Mouse (Mus musculus) neural tube, embryonic 13.5 days (tissue): ENCODE results near the gene Tmcc3. TPM values are rescaled to one million over a fixed set of nuclear protein-coding genes. Genes with fewer than 3 reads are reported as not detected.

Experiments
- ATAC-seq: fragments of 200-750 bp; cut with Nextera tagmentation; 2 replicates; pipeline ENCODE4 v1.8.0; 2017; ENCODE audit warnings: low read depth, mild to moderate bottlenecking, moderate TSS enrichment, moderate library complexity
- H3K27ac ChIP-seq: fragments of 300-500 bp; sonication (generic); replicated peaks from 2 replicates; pipeline ENCODE4 v1.5.1; 2015; ENCODE audit warnings: moderate library complexity, mild to moderate bottlenecking, inconsistent platforms
- H3K27me3 ChIP-seq: fragments of 300-500 bp; sonication (generic); 2 replicates; pipeline ENCODE4 v1.6.1; 2015; ENCODE audit warnings: mild to moderate bottlenecking, inconsistent platforms
- H3K36me3 ChIP-seq: fragments of 300-500 bp; sonication (generic); 2 replicates; pipeline ENCODE4 v1.6.1; 2015; ENCODE audit warnings: mild to moderate bottlenecking, inconsistent platforms
- H3K4me1 ChIP-seq: fragments of 300-500 bp; sonication (generic); replicated peaks from 2 replicates; pipeline ENCODE4 v1.6.1; 2015; ENCODE audit warnings: inconsistent platforms
- H3K4me2 ChIP-seq: fragments of 300-500 bp; sonication (generic); 2 replicates; pipeline ENCODE4 v1.6.1; 2015; ENCODE audit warnings: inconsistent platforms, mild to moderate bottlenecking, moderate library complexity
- H3K4me3 ChIP-seq: fragments of 300-500 bp; sonication (generic); 2 replicates; pipeline ENCODE4 v1.5.1; 2015; ENCODE audit warnings: mild to moderate bottlenecking, inconsistent platforms
- H3K9ac ChIP-seq: fragments of 300-500 bp; sonication (generic); 2 replicates; pipeline ENCODE4 v1.6.1; 2015; ENCODE audit warnings: moderate library complexity, mild to moderate bottlenecking, inconsistent platforms
- H3K9me3 ChIP-seq: fragments of 300-500 bp; sonication (generic); 2 replicates; pipeline ENCODE4 v1.6.1; 2016; ENCODE audit warnings: inconsistent platforms
- WGBS: fragments of 180-500 bp; shearing (Covaris S2); methylation state at CpG from one replicate; pipeline ENCODE4 v1.1.7; 2015; 5-methylcytosine and 5-hydroxymethylcytosine counted together
- polyA plus RNA-seq: library from polyadenylated mRNA; unstranded; fragments of >200 nt; fragmentation: Nextera tagmentation; extraction: Ambion mirVana; gene quantifications from 2 replicates; pipeline ENCODE4 v1.2.1, GENCODE M21; 2015

Gene Tmcc3
- polyA plus RNA-seq, 1 experiment from 2014 or later = 12.0 TPM

GRCm38 (mm10) chr10:94622828-94623227, 311.1 kb downstream of the Tmcc3 start:
- Histone ChIP-seq H3K4me3 (no peak overlapping the region), H3K27me3 (peaks cover 17% of the 10 kb centered on the region), H3K9me3 (no peaks in the 10 kb centered on the region), H3K36me3 (no peaks in the 10 kb centered on the region), H3K4me2 (peak overlapping the region; percentile 49), H3K27ac (peak overlapping the region; percentile 90), H3K4me1 (peaks cover 39% of the 10 kb centered on the region), H3K9ac (peak overlapping the region; percentile 4; the same call in 1 of the 2 replicates)
- 12% methylated on average over 9 of the region's 9 CpGs for WGBS
- ATAC-seq = 0 out of 2 replicates have a peak, but pooled peaks have one; percentile 1

GRCm38 (mm10) chr10:94623617-94624016, 311.9 kb downstream of the Tmcc3 start:
- H3K4me3 ChIP-seq = no peak overlapping the region
- H3K4me2 ChIP-seq = peak overlapping the region; percentile 49
- H3K4me1 ChIP-seq = peaks cover 39% of the 10 kb centered on the region
- peak overlapping the region; percentile 90 for H3K27ac ChIP-seq
- H3K9me3 ChIP-seq = no peaks in the 10 kb centered on the region
- 0 out of 2 replicates have a peak overlapping the region, but pooled peaks have one; percentile 49 for H3K9ac ChIP-seq
- under 1% methylated on average over 10 of the region's 10 CpGs for WGBS
- no peaks in the 10 kb centered on the region for H3K36me3 ChIP-seq
- peaks cover 18% of the 10 kb centered on the region for H3K27me3 ChIP-seq
- ATAC-seq = peak; percentile 68

GRCm38 (mm10) chr10:94625036-94625435, 313.3 kb downstream of the Tmcc3 start:
- H3K9ac ChIP-seq = no peak overlapping the region
- peaks cover 18% of the 10 kb centered on the region for H3K27me3 ChIP-seq
- H3K27ac ChIP-seq = no peak overlapping the region
- ATAC-seq = no peak
- 87% methylated on average over 9 of the region's 9 CpGs for WGBS
- H3K36me3 ChIP-seq = no peaks in the 10 kb centered on the region
- no peaks in the 10 kb centered on the region for H3K9me3 ChIP-seq
- no peak overlapping the region for H3K4me2 ChIP-seq
- H3K4me1 ChIP-seq = peaks cover 39% of the 10 kb centered on the region
- no peak overlapping the region for H3K4me3 ChIP-seq

- Histone ChIP-seq H3K27me3 (peaks cover 18% of the 10 kb centered on the region), H3K4me1 (peaks cover 37% of the 10 kb centered on the region)
Measured at GRCm38 (mm10) chr10:94625606-94626005, 313.9 kb downstream of the Tmcc3 start.

GRCm38 (mm10) chr10:94630771-94631280, 319.1 kb downstream of the Tmcc3 start:
- H3K36me3 ChIP-seq = no peaks in the 10 kb centered on the region
- WGBS = 63% methylated on average over 4 of the region's 4 CpGs
- H3K4me3 ChIP-seq = no peak overlapping the region
- ATAC-seq = no peak
- no peaks in the 10 kb centered on the region for H3K4me1 ChIP-seq
- H3K4me2 ChIP-seq = no peak overlapping the region
- no peak overlapping the region for H3K9ac ChIP-seq
- H3K27me3 ChIP-seq = peaks cover 18% of the 10 kb centered on the region
- H3K9me3 ChIP-seq = no peaks in the 10 kb centered on the region
- H3K27ac ChIP-seq = no peak overlapping the region

More at GRCm38 (mm10) chr10:94625606-94626005, 313.9 kb downstream of the Tmcc3 start:
- no peaks in the 10 kb centered on the region for H3K36me3 ChIP-seq
- no peak overlapping the region for H3K27ac ChIP-seq
- ATAC-seq = no peak
- no peak overlapping the region for H3K9ac ChIP-seq
- no peaks in the 10 kb centered on the region for H3K9me3 ChIP-seq
- WGBS = 79% methylated on average over 8 of the region's 8 CpGs
- no peak overlapping the region for H3K4me3 ChIP-seq
- H3K4me2 ChIP-seq = no peak overlapping the region

- Histone ChIP-seq H3K9ac (no peak overlapping the region), H3K36me3 (no peaks in the 10 kb centered on the region), H3K27ac (no peak overlapping the region), H3K4me2 (no peak overlapping the region), H3K27me3 (peaks cover 11% of the 10 kb centered on the region), H3K9me3 (no peaks in the 10 kb centered on the region), H3K4me1 (no peaks in the 10 kb centered on the region), H3K4me3 (no peak overlapping the region)
- 33% methylated on average over 11 of the region's 11 CpGs for WGBS
- ATAC-seq = no peak
Measured at GRCm38 (mm10) chr10:94631541-94632113, 319.9 kb downstream of the Tmcc3 start.

GRCm38 (mm10) chr10:94632245-94632644, 320.5 kb downstream of the Tmcc3 start:
- Histone ChIP-seq H3K36me3 (no peaks in the 10 kb centered on the region), H3K4me2 (no peak overlapping the region), H3K4me3 (no peak overlapping the region), H3K27ac (no peak overlapping the region), H3K27me3 (peaks cover 6% of the 10 kb centered on the region; the same call in 1 of the 2 replicates), H3K9me3 (no peaks in the 10 kb centered on the region), H3K9ac (no peak overlapping the region), H3K4me1 (no peaks in the 10 kb centered on the region)
- WGBS = 91% methylated on average over 5 of the region's 5 CpGs
- ATAC-seq = no peak

GRCm38 (mm10) chr10:94638599-94638998, 326.9 kb downstream of the Tmcc3 start:
- Histone ChIP-seq H3K27ac (no peak overlapping the region), H3K9me3 (no peaks in the 10 kb centered on the region), H3K36me3 (no peaks in the 10 kb centered on the region), H3K9ac (no peak overlapping the region), H3K27me3 (no peaks in the 10 kb centered on the region), H3K4me3 (no peak overlapping the region), H3K4me1 (no peaks in the 10 kb centered on the region), H3K4me2 (no peak overlapping the region)
- 87% methylated on average over 5 of the region's 5 CpGs for WGBS
- no peak for ATAC-seq

- Histone ChIP-seq H3K9ac (no peak overlapping the region), H3K4me3 (no peak overlapping the region), H3K4me1 (no peaks in the 10 kb centered on the region), H3K4me2 (no peak overlapping the region), H3K27me3 (no peaks in the 10 kb centered on the region), H3K36me3 (no peaks in the 10 kb centered on the region), H3K9me3 (no peaks in the 10 kb centered on the region), H3K27ac (no peak overlapping the region)
- ATAC-seq = no peak
- 85% methylated on average over 5 of the region's 5 CpGs for WGBS
Measured at GRCm38 (mm10) chr10:94639281-94639680, 327.5 kb downstream of the Tmcc3 start.

GRCm38 (mm10) chr10:94640067-94640466, 328.3 kb downstream of the Tmcc3 start:
- H3K9me3 ChIP-seq = no peaks in the 10 kb centered on the region
- H3K27ac ChIP-seq = no peak overlapping the region
- no peak overlapping the region for H3K4me3 ChIP-seq
- H3K4me1 ChIP-seq = no peaks in the 10 kb centered on the region
- WGBS = 83% methylated on average over 5 of the region's 5 CpGs
- no peaks in the 10 kb centered on the region for H3K27me3 ChIP-seq
- no peak overlapping the region for H3K9ac ChIP-seq
- no peak overlapping the region for H3K4me2 ChIP-seq
- no peak for ATAC-seq
- no peaks in the 10 kb centered on the region for H3K36me3 ChIP-seq
